Mouse (Mus musculus) left cerebral cortex, postnatal 14 days (tissue): ENCODE results near the gene Vti1a. TPM values are rescaled to one million over a fixed set of nuclear protein-coding genes. Genes with fewer than 3 reads are reported as not detected.

Experiments used
- DNase-seq, 2 experiments: peaks; one replicate each; pipeline ENCODE4 v3.0.0; 2021 to 2022; ENCODE audit warnings: low spot score in 2 of 2, mixed read lengths in 1 of 2
- intact Hi-C: fragments of 180-260 bp; cut with DNase I; formaldehyde crosslinking; loops from one replicate; pipeline ENCODE4 v1.15.1; 2025
- total RNA-seq, 2 experiments: library from RNA; stranded (reverse); gene quantifications; 2 replicates each; pipeline ENCODE4 v1.2.3; 2021

Gene Vti1a
- total RNA-seq, 2 experiments from 2014 or later = 57.2 to 58.9 TPM

GRCm38 (mm10) chr19:55592876-55593691 lies 277.0 kb downstream of the Vti1a start:
- peak in 1 of 2 experiments; percentile 42 for DNase-seq

GRCm38 (mm10) chr19:55593729-55594444 lies 277.8 kb downstream of the Vti1a start:
- no peak for DNase-seq
- intact Hi-C loops = no loop called here

More at GRCm38 (mm10) chr19:55592876-55593691, 277.0 kb downstream of the Vti1a start:
- intact Hi-C loops = no loop called here

- no peak for DNase-seq
- intact Hi-C loops = no loop called here
Measured at GRCm38 (mm10) chr19:55594451-55594850, 278.4 kb downstream of the Vti1a start.

- no peak for DNase-seq
- intact Hi-C loops = no loop called here
Measured at GRCm38 (mm10) chr19:55595945-55596649, 280.0 kb downstream of the Vti1a start.

DNA sequence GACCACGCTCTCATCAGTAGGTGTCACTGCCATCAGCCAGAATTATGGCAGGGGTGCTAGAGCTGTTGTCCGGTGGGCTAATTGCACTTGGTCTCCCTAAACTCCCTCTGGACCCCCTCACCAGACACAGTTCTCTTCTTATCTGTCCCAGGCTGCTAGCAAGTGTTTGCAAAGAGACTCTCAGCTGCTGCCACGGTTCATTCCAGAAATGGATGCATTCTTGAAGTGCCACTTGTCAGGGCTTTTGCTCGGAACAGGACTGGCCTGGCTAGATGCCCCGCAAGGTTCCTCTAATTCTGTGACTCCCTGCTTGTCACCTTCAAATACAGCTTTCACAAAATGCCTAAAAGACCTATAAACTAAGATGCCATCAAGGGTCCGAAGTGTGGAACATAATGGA lies 280.7 kb downstream of the Vti1a start:
- intact Hi-C loops = no loop called here
- no peak for DNase-seq

DNA sequence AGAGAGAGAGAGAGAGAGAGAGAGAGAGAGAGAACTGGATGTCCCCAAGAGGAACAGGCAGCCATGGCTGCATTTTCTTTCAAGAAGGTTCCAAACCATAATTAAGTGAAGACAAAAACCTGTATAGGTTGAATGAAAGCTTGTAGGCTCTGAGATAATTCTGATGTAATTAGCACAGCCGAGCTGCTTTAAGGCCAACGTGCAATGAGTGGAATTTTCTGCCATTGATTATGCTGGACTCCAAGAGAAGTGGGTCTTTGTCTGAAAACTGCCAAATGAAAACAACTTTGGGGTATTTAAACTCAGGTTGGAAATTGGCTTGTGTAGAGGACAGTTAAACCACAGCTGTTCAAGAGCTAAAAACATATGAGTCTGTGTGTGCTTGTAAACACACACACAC lies 281.2 kb downstream of the Vti1a start:
- DNase-seq = no peak
- intact Hi-C loops = no loop called here

DNA sequence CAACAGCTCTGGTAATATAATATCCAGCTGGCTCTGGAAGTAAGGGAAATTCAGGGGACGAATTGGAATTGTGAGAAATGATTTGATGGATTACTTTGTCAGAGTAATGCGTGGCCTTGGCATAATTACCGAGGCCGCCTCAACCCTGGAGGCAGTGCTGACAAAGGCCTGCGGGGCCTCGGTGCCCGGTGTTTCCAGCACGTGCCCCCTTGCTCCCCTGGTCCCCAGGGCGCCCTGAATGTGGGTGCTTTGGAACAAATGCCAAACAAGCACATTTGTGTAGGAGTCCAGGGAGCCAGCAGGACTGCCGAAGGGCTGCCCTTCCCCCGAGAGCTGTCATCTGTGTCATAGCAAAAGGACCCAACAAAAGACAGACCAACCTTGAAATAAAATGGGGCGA lies 281.9 kb downstream of the Vti1a start:
- intact Hi-C loops = no loop called here
- DNase-seq = no peak

DNA sequence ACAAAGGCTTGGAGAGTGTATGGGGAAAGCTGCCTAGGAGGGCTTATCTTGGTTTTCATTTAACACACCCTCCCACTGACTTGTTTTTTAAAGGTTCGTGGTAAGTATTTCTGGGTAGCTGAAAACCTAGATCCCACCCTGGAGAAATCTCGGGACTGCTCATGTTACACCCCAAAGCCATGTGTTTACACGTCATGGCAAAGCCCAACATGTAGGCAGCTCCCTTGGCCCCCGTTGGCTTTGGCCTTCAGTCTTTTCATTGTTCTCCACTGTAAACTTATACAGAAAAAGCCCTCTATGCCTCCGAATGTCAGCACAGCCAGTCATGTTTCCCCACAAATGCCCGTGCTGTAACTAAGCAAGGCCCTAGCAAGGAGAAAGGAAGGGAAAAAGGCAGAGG lies 283.0 kb downstream of the Vti1a start:
- intact Hi-C loops = no loop called here
- DNase-seq = no peak

GRCm38 (mm10) chr19:55607725-55608124 lies 291.6 kb downstream of the Vti1a start:
- intact Hi-C loops = no loop called here
- DNase-seq = no peak

GRCm38 (mm10) chr19:55608858-55609375 lies 292.8 kb downstream of the Vti1a start:
- no peak for DNase-seq
- intact Hi-C loops = no loop called here

DNA sequence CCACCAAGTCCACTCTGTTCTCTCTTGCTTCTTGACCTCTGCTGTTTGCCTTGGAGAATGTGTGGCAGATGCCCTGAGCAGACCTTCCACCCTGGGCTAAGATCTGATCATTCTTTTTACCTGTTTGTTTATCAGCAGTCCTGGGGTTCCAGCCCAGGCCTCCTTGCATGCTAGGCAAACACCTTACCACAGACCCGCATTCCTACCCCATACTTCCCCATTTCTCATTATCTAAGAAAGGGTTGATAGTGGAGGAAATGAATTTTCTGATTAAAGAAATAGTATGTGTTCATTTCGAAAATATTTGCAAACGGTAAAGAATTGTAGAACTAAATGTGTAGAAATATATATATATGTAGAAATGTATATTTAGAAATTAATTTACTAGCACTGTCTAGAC lies 293.7 kb downstream of the Vti1a start:
- no peak for DNase-seq
- intact Hi-C loops = no loop called here

DNA sequence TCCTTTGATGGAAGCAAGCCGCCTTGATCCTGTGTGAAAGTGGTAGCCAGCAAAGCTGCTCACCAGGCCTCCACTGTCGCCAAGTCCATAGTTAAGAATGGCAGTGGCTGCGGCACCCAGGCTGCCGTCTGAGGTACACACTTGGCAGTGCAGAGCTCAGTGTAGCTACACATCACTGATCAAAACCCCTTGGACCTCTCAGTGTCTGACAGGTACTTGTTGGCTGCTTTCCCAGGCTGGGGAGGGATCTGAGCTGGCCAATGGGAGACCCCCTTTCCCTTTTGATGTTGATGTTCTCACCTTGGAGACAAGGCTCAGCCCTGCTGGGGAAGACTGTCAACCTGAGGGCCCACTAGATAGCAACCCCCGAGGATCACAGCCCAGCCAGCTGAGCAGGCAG lies 299.6 kb downstream of the Vti1a start:
- DNase-seq = no peak
- intact Hi-C loops = no loop called here

GRCm38 (mm10) chr19:55616276-55616675 lies 300.2 kb downstream of the Vti1a start:
- DNase-seq = no peak
- intact Hi-C loops = no loop called here

DNA sequence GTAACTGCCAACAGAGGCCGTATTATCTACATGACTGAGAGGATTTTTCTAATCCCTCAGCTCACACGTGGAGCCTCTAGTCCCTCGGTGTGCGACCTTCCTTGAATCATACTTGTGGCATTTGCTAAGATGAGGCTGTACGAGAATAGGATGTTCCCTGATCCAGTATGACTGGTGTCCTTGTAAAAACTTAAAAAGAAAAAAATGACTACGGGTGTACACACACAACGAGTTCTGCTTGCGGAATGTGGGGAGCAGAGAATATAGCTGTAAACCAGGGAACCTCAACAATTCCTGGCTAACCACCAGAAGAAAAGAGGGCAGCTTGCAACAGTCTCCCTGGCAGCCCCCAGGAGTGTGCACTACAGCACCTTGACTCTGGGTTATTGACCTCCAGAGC lies 300.8 kb downstream of the Vti1a start:
- intact Hi-C loops = no loop called here
- no peak for DNase-seq

DNA sequence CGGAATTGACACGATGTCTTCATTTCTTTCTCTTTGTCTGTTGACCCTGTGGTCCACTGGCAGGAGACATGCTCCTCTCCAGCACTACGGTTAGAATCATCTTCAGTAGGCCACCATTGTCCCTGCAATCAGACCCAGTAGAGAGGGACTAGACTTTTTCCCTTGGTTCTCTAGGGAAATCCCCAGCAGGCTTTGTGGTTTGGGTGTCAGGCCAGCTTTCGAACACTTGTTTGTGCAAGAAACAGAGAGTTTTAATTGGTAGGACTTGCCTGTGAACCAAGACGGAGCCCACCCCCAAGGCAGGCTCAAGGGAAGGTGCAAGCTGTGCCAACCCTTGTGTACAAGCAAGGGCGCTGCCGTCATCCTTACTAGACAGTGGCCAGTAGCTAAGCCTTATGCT lies 302.5 kb downstream of the Vti1a start:
- intact Hi-C loops = no loop called here
- DNase-seq = no peak

DNA sequence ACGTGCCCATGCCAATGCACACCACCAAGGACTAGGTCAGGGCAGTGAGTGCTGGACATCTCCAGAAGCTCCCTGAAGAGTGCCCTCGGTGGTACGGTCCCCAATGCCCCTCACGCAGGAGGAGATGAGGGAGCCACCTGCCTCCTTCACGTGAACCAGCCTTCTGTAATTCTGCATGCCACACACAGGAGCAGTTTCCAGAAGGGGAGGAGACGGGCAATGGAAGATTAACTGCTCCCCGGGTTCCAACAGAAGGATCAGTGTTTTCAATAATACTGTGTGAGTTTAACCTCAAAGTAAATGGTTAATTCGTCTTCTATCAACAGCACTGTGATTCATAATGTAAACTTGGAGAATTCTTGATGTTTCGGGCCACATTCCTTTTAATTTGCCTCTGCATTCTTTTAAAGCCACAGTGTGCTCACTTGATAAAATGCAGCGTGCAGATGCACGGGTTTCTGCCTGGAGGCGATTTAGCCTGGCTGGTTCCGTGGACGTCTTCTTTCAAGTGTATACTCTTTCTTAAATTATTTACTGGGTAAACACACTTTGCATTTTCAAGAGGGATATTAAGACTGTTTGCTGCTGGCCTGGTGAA lies 304.4 kb downstream of the Vti1a start:
- intact Hi-C loops = no loop called here
- no peak for DNase-seq

GRCm38 (mm10) chr19:55621011-55621625 lies 305.0 kb downstream of the Vti1a start:
- intact Hi-C loops = no loop called here
- peak in 1 of 2 experiments; percentile 35 for DNase-seq

DNA sequence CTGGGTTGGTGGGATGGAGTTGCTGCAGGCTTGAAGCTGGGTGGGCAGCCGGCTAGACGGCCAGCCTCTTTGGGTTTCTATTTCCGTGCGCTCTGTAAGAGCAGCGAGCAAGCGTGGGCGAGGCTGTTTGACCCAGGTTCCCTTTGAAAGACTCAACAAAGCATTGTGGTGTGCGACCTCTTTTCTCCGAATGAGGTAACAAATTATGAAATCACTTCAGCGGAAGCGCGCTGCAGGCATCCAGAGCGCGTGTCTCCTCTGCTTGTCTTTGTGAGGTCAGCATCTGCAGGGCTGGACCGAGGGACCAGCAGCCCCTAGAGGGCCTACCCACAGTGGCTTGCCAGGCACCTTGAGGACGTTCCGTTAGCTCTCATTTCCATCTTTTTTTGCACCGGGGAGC lies 306.7 kb downstream of the Vti1a start:
- no peak for DNase-seq
- intact Hi-C loops = no loop called here

DNA sequence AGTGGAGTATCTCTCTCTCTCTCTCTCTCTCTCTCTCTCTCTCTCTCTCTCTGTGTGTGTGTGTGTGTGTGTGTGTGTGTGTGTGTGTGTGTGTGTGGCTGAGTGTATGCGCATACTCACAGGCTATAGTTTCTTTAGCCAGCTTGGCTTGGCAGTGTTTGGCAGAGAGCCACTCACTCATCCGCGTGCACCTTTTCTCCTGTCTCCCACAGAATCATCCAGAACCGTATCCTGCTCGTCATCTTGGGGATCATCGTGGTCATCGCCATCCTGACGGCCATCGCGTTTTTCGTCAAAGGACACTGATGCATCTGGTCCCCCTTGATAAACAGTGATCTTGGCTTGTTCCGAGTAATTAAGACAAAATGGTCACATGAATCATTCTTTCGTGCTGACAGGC lies 307.5 kb downstream of the Vti1a start:
- intact Hi-C loops = no loop called here
- no peak for DNase-seq
